Comparison of ENCODE assay signal across 11 mouse cellular contexts in genomic region chr8:88566119-88566518, GRCm38 (mm10). TPM values are rescaled to one million over a fixed set of nuclear protein-coding genes. Genes with fewer than 3 reads are reported as not detected.
DNase-seq lines count a peak whose midpoint lies in the region; ATAC-seq lines count a peak whose summit lies in the region.
"Had no signal": no experiment of that assay in that cellular context is flagged by ENCODE, and none has a peak within 500 bp of the region (broad histone marks: within the 10 kb centered on the region; RNA-seq: fewer than 3 reads in every experiment).

No protein-coding gene starts in this region.

- H3K27me3 ChIP-seq in heart, embryonic 10.5 days (ENCODE audit: insufficient read depth, poor library complexity, severe bottlenecking) = no peaks in the 10 kb centered on the region
- no peaks in the 10 kb centered on the region for H3K27me3 ChIP-seq in lung, embryonic 15.5 days
- H3K27me3 ChIP-seq in stomach, embryonic 16.5 days (ENCODE audit: control insufficient read depth, insufficient read depth, low read length) = no peaks in the 10 kb centered on the region
- no peaks in the 10 kb centered on the region for H3K27me3 ChIP-seq in forebrain, embryonic 12.5 days
- H3K27me3 ChIP-seq: forebrain, embryonic 15.5 days had no signal

- H3K36me3 ChIP-seq in heart, embryonic 10.5 days = no peaks in the 10 kb centered on the region
- H3K36me3 ChIP-seq in lung, embryonic 15.5 days = no peaks in the 10 kb centered on the region
- H3K36me3 ChIP-seq in stomach, embryonic 16.5 days (ENCODE audit: control insufficient read depth, insufficient read depth, low read length) = no peaks in the 10 kb centered on the region
- no peaks in the 10 kb centered on the region for H3K36me3 ChIP-seq in forebrain, embryonic 12.5 days (replicated peaks)
- H3K36me3 ChIP-seq: forebrain, embryonic 15.5 days had no signal

- no peak overlapping the region for H3K9ac ChIP-seq in lung, embryonic 15.5 days
- H3K9ac ChIP-seq in stomach, embryonic 16.5 days (ENCODE audit: low read length) = no peak overlapping the region
- no peak overlapping the region for H3K9ac ChIP-seq in forebrain, embryonic 12.5 days
- H3K9ac ChIP-seq: forebrain, embryonic 15.5 days had no signal

- no peak for DNase-seq in heart, embryonic 10.5 days (ENCODE audit: low spot score)
- DNase-seq in heart, postnatal 25 days (ENCODE audit: low spot score) = no peak
- peak; percentile 38 to 51 for DNase-seq in spleen, adult 18-20 months
- DNase-seq in spleen, adult 12 weeks (ENCODE audit: low spot score) = no peak
- no peak for DNase-seq in right cerebral cortex, adult 18-20 months
- DNase-seq: midbrain, embryonic 14.5 days had no signal

- no peak overlapping the region for H3K4me2 ChIP-seq in lung, embryonic 15.5 days
- H3K4me2 ChIP-seq in stomach, embryonic 16.5 days (ENCODE audit: low read depth, low read length) = no peak overlapping the region
- no peak overlapping the region for H3K4me2 ChIP-seq in forebrain, embryonic 12.5 days
- H3K4me2 ChIP-seq: forebrain, embryonic 15.5 days had no signal

- no peak overlapping the region for H3K4me3 ChIP-seq in heart, embryonic 10.5 days
- no peak overlapping the region for H3K4me3 ChIP-seq in lung, embryonic 15.5 days
- H3K4me3 ChIP-seq in stomach, embryonic 16.5 days (replicated peaks; ENCODE audit: low read length) = no peak overlapping the region
- no peak overlapping the region for H3K4me3 ChIP-seq in forebrain, embryonic 12.5 days (replicated peaks)
- H3K4me3 ChIP-seq: forebrain, embryonic 15.5 days had no signal

- intact Hi-C loops in heart, postnatal 25 days (cut with DNase I) = no loop called here

- peak; percentile 10; the same call in 1 of the 2 replicates for ATAC-seq in lung, embryonic 15.5 days (ENCODE audit: borderline replicate concordance, extremely low read depth, low FRiP score, low TSS enrichment)
- no peak for ATAC-seq in stomach, embryonic 16.5 days (ENCODE audit: insufficient read depth, low FRiP score)
- no peak for ATAC-seq in forebrain, embryonic 12.5 days (ENCODE audit: low FRiP score)
- ATAC-seq: forebrain, embryonic 15.5 days had no signal

- H3K4me1 ChIP-seq in heart, embryonic 10.5 days = peaks cover 93% of the 10 kb centered on the region
- H3K4me1 ChIP-seq in lung, embryonic 15.5 days = peaks cover 74% of the 10 kb centered on the region
- H3K4me1 ChIP-seq in stomach, embryonic 16.5 days (ENCODE audit: control insufficient read depth, insufficient read depth, low read length) = peaks cover 65% of the 10 kb centered on the region
- H3K4me1 ChIP-seq in forebrain, embryonic 12.5 days = peaks cover 49% of the 10 kb centered on the region

- 85% methylated on average over 4 of the region's 4 CpGs for WGBS in heart, embryonic 10.5 days
- WGBS in lung, embryonic 15.5 days = 45% methylated on average over 4 of the region's 4 CpGs
- 73% methylated on average over 4 of the region's 4 CpGs for WGBS in stomach, embryonic 16.5 days
- 85% methylated on average over 4 of the region's 4 CpGs for WGBS in forebrain, embryonic 12.5 days

- H3K27ac ChIP-seq in heart, embryonic 10.5 days = peak overlapping the region; percentile 91
- H3K27ac ChIP-seq in lung, embryonic 15.5 days = peak overlapping the region; percentile 54
- 0 out of 2 replicates have a peak overlapping the region, but pooled peaks have one; percentile 7 for H3K27ac ChIP-seq in stomach, embryonic 16.5 days (ENCODE audit: low read length)
- H3K27ac ChIP-seq in forebrain, embryonic 12.5 days = no peak overlapping the region
- H3K27ac ChIP-seq: forebrain, embryonic 15.5 days; kidney, postnatal 0 days had no signal

- no peaks in the 10 kb centered on the region for H3K9me3 ChIP-seq in heart, embryonic 10.5 days
- no peaks in the 10 kb centered on the region for H3K9me3 ChIP-seq in lung, embryonic 15.5 days
- no peaks in the 10 kb centered on the region for H3K9me3 ChIP-seq in stomach, embryonic 16.5 days (replicated peaks; ENCODE audit: control insufficient read depth, low read length)
- no peaks in the 10 kb centered on the region for H3K9me3 ChIP-seq in forebrain, embryonic 12.5 days
- H3K9me3 ChIP-seq: forebrain, embryonic 15.5 days had no signal

RNA-seq across cellular contexts. Expression of gene Nkd1, which starts 45.0 kb away (rescaled TPM):
- 21.9 and 38.0 TPM in 2 replicates for polyA plus RNA-seq in heart, embryonic 10.5 days (2016; fragmentation: Nextera tagmentation; extraction: Ambion mirVana)
- total RNA-seq in heart, postnatal 25 days (2021) = 1 to 10 TPM; 2.9 to 3.9 TPM
- polyA plus RNA-seq in lung, embryonic 15.5 days (2015; fragmentation: Nextera tagmentation; extraction: Ambion mirVana) = 56.4 TPM in 2 replicates
- polyA plus RNA-seq in stomach, embryonic 16.5 days (2015; fragmentation: Nextera tagmentation; extraction: Ambion mirVana) = 36.4 and 36.8 TPM in 2 replicates
- 51.2 and 64.4 TPM in 2 replicates for polyA plus RNA-seq in forebrain, embryonic 12.5 days (2016; fragmentation: Nextera tagmentation; extraction: Ambion mirVana)

Comparison
In these comparisons a context has a peak if more than half of its experiments do, and no peak if none do; other contexts are left out.
1. DNase-seq: peak in spleen, adult 18-20 months (2 of 2); none in heart, embryonic 10.5 days (single experiment), heart, postnatal 25 days (single experiment), spleen, adult 12 weeks (single experiment) and right cerebral cortex, adult 18-20 months (single experiment).